Mouse (Mus musculus) kidney, adult 11 months (tissue): Measurements from ENCODE around the gene Ak6.
A peak's percentile ranks its signal among the peaks of the same experiment; 100 is the strongest.

Experiments
- DNase-seq: peaks from one replicate; pipeline ENCODE4 v3.0.0; 2022

The Ak6 gene

DNA sequence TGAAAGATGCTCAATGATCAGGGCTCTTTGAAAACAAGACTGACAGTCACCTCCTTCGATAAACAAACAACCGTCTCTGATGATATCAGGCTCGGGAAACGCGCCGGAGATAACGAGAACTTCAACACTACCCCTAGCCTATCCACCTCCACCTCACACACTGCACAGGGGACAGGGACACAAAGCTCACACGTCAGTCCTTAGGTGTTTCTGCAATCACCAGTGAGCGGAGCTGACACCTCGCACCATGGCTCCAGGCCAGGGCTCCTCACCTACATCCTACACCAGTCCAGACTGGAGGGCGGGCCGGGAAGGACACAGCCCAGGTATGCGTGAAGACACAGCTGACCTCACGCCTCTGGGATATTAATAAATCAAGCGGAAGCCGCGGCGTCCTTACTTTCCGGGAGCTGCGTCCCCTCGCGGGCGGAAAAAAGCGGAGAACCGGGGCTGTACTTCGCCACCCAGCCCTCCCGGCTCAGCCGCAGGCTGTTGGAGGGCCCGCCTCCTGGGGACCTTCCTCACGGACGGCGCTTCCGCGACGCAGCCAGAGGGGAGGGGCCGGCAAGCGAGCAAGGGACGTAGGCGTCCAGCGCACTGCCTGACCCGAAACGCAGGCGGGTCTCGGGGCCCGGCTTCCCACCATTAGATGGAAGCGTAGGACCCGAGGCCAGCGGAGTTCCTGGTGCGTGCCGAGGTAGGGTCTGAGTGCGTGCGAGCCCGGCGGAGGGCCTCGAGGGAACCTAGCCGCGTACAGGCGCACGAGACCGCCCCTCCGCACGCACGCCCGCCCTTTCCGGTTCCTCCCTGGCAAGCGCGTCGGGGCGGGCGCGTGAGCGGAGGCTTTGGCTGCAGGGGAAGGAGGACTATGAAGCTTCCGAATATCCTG is at the start of gene Ak6, which contains the start of gene Rad17:
TSS of gene Ak6 (plus strand) at position 430 of the 889 bp plus-strand sequence.
TSS of gene Rad17 (minus strand) at position 502 of the 889 bp plus-strand sequence.
- peak; percentile 91 for DNase-seq

DNA sequence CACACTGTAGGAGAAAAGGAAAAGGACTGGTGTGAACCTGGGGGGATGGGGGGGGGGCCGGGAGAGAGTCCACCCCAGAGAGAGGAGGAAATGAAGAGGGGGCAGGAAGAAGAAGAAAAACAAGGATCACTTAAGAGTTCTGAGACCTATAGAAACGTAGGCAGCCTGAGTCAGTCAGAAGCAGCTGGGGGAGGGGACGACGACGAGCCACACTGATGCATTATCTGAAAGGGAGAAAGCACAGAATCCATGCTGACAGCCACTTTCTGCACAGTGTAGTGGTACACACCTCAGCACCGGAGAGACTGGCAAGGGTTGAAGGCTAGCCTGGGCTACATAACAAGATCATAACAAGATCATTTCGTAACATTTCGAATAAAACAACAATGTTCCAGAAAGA is 49.7 kb upstream of the Ak6 start:
- DNase-seq = no peak

DNA sequence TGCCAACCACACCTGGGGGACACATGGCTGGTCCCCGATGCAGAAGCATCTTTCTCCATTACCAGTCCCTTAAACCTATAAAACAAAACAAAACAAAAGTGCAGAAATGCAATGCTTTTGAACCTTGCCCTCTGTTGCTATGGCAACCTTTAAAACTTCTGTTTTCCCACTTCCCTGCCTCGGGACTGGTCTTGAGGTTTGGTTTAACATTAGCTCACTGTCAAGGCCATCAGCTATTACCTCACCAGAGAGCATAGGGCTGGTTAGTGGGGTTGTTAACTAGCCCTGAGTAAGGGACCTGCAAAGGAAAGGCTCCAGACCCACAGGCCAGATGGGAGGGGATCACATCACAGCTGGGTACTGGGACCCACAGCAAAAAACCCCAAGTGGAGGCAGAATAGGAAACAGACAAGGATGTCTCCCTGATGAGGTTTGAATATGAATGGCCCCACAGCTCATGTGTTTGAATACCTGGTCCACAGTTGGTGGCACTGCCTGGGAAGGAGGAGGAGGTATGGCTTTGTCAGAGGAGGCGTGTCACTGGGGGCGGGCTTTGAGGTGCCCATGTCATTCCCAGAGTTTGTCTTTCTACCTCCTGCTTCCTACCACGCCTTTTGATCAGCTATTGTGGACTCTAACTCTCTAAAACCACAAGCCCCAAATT is 48.4 kb upstream of the Ak6 start:
- peak; percentile 83 for DNase-seq

DNA sequence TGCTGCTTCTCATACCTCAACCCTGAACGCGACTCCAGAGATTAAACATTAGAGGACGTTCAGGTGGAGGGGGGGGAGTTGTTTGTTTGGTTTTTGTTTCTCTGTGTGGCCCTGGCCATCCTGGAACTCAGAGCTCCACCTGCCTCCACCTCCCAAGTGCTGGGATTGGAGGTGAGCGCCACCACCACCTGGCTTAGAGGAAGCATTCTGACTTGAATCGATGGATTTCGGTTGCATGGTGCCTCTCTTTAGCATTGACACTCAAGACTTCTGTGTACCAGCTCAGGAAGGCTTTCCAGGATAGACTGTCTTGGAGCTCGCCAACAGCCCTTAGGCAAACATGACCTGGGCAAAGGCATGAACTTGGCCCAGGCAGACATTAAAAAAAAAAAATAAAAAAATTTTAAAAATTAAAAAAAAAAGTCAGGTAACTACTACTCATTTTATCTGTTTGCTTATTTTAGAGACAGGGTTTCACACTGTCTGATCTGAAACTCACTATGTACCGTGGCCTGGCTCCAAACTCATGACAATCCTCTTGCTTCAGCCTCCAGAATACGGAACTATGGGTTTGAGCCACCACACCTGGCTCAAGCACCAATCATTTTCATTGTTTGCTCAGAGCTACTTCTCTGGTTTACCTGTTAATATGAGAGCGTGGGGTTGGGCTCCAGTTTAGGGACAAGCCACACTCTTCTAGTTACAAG is 47.6 kb upstream of the Ak6 start:
- peak; percentile 12 for DNase-seq

- DNase-seq = no peak
Measured at GRCm38 (mm10) chr13:100603738-100604095, 47.1 kb upstream of the Ak6 start.

- DNase-seq = no peak
Measured at GRCm38 (mm10) chr13:100605845-100606244, 44.9 kb upstream of the Ak6 start.

DNA sequence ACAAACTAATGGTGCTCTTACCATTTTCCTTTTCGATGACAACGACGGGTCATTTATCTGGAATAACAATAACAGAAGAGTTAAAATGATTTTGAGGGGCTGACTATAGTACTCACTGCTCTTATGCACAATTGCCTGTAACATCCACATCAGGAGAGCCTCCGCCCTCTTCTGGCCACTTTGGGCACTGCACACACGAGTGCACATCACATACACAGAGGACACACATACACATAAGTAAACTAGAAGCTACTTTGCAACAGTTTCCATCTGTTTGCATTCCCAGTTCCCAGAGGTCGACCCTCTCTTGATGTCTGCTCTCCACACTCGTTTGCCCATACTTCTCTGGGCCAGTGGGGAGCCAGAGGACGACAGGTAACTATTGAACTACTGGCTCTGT is 43.0 kb upstream of the Ak6 start:
- DNase-seq = no peak

DNA sequence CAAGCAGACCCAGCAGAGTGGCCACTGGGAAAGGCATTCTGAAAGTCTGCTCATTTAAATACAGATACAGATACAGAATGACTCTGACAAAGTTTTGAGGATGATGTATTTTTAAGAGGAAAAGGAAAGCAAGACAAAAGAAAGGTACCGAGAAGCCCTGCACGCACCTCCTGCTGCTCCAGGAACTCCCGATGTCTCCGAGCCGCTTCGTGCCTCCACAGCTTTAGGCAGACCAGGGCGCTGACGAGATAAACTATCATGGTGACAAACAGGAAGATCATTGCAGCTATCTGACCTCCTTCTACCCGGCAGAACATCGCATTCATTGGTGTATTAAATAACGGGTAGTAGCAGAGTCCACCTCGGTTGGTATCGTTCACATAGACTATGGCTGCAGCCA is 39.5 kb upstream of the Ak6 start:
- no peak for DNase-seq

- DNase-seq = no peak
Measured at GRCm38 (mm10) chr13:100612251-100612650, 38.5 kb upstream of the Ak6 start.

GRCm38 (mm10) chr13:100612903-100613302 is 37.9 kb upstream of the Ak6 start:
- no peak for DNase-seq

DNA sequence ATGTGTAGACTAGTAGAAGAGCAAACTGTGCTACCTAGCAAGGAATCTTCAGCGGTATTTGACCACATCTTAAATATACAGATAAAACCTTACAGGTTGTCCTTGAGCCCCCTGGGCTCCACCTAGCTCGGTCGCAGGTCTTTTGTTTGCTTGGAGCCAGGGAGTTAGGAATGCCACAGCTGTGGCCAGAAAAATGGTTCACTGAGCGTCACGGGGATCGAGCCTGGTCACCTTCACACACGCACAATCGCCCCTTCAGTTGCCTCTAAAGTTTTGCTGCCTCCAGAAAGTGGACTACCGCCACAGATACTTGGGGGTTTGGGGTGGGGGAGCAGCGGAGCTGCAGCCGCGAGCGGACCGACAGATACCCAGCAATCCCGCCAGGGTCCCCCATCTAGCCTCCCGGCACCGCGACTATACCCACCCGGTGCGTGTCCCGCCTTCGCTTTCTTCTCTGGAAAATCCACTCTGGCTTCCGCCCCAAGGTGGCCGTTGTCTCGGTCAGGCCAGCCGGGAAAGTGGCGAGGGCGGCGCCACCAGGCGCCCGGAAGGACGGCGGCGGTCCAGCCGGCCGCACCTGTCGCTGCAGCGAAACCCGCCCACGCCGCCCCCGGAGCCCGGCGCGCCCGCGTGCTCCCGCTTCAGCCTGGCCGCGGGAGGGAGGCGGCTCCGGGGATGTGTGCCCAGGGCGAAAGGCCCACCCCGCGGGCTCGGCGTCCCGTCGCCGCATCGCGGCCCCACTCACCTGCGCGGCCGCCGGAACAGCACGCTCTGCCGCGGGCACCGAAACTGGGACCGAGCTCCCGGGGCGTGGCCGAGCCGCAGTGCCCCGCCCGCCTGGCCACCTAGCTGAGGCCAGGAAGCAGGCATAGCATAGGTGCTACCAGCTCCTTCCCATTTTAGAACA is 34.3 kb upstream of the Ak6 start, which contains the start of gene Marveld2:
TSS of gene Marveld2 (minus strand) at position 791 of the 907 bp plus-strand sequence.
- peak; percentile 72 for DNase-seq

DNA sequence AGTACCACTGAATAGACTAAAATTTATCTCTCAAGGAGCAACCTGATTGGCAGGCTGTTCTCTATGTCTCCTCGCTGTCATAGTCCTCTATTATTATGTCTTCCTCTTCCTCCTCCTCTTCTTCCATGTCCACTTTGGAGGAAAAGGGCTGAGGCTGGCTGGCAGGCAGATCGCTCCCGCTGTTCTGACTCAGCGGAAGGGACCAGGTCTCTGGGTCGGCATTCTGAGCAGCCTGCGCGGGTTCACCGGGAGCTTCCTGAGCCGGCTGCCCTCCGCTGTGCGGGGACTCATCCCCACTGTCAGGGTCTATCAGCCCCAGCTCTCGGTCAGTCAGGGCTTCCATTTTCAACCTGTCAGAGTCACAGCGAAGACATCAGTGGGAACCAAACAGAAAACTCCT is 33.2 kb upstream of the Ak6 start:
- DNase-seq = no peak

GRCm38 (mm10) chr13:100622241-100622640 is 28.5 kb upstream of the Ak6 start:
- no peak for DNase-seq

GRCm38 (mm10) chr13:100634106-100634691 is 16.6 kb upstream of the Ak6 start:
- DNase-seq = no peak

- DNase-seq = no peak
Measured at GRCm38 (mm10) chr13:100642471-100643209, 8.1 kb upstream of the Ak6 start.

DNA sequence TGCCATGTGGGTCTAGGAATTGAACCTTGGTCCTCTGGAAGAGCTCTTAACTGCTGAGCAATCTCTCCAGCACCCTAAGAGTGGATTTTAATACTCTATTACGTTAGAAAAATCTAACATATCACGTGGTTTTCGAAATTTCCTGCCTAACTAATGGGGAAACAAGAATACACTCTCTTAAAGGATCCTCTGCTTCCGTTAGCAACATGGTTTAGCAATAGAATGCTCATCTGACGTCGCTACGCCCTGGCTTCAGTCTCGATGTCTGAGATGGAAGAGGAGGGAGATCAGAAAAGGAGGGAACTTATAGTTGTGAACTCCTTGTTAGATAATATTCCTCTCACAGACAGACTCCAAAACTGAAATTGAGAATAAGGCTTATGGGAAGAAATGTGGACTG is 2.6 kb upstream of the Ak6 start:
- DNase-seq = no peak

DNA sequence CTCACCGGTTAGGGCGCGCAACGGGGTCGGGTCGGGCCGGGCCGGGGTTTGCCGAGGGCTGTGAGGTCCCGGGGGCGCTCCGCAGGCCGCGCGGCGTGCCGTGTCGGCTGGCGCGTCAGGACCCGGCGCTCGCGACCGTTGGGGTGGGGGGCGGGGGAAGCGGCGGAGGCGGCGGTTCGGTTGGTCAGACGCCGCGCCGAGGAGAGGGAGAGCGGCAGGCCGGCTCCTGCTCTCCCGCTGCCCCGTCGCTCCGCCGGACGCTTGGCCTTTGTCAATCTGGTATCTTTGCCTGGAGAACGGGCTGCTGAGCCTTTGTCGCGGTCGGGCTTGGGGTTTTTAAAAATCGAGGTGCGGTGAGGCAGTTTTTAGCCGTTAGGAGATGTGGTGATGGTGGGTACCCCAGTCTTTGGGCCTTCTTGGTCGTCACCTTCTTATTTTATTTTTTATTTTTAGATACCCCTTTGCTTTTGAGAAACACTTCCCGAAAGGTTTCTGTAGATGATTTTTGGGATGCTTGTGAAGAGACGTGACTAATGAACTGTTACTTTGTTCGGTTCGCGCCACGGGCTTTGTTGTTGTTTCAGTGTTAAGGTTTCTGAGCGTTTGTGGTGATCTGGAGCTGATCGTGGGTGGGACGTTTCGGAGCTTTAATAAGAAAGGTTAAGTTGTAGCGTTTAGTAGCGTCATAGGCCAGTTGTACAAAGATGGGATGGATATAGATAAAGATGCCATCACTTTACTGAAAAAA is 834 bp downstream of the Ak6 start, which contains the start of gene Taf9:
TSS of gene Taf9 (plus strand) at position 141 of the 748 bp plus-strand sequence.
- DNase-seq = no peak

- no peak for DNase-seq
Measured at GRCm38 (mm10) chr13:100658091-100658490, 7.3 kb downstream of the Ak6 start.

DNA sequence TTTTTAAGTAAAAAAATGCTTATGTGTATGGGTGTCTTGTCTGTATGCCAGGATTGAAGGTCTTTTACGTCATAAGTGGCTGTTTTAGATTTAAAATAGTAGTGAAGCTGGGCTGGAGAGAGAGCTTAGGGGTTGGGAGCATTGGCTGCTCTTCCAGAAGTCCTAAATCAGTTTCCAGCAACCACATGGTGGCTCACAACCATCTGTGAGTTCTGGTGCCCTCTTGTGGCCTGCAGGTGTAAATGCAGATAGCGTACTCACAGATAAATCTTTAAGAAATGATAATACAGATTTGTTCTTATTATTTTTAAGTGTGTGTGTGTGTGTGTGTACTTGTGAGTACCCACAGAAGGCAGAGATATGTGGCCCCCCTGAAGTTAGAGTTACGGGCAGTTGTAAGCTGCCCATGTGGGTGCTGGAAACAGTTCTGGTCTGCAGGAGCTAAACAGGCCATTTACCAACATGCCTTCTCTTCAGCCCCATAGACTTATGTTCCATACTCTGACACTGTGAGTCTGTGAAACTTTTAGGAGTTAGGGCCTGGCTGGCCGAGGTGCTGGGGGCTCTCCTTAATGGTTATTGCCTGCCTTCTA is 9.2 kb downstream of the Ak6 start:
- peak; percentile 12 for DNase-seq
